Mouse (Mus musculus) bone marrow, adult 2 months (tissue): ENCODE measurements around the gene Meig1. TPM values are rescaled to one million over a fixed set of nuclear protein-coding genes. Genes with fewer than 3 reads are reported as not detected.

ENCODE experiments used
- H3K27ac ChIP-seq: fragments of 200-500 bp; 2 replicates; pipeline ENCODE4 v1.5.1; 2012; ENCODE audit warnings: low read depth, mild to moderate bottlenecking, control low read depth, inconsistent platforms, low read length; ENCODE audit not compliant: control insufficient read depth, poor library complexity, insufficient read depth
- H3K4me1 ChIP-seq: fragments of 200-500 bp; 2 replicates; pipeline ENCODE4 v1.6.1; 2011; ENCODE audit warnings: low read length; ENCODE audit not compliant: control insufficient read depth, insufficient read depth
- H3K4me3 ChIP-seq: fragments of 200-500 bp; replicated peaks from 2 replicates; pipeline ENCODE3; 2011; ENCODE audit warnings: mild to moderate bottlenecking, low read depth, low read length, control low read depth; ENCODE audit not compliant: control insufficient read depth
- CTCF ChIP-seq: fragments of 200-500 bp; IDR thresholded peaks from 2 replicates; pipeline ENCODE4 v1.5.1; 2011; ENCODE audit warnings: low read length, control low read depth; ENCODE audit not compliant: control insufficient read depth, insufficient read depth
- POLR2A ChIP-seq: fragments of 200-500 bp; IDR thresholded peaks from 2 replicates; pipeline ENCODE4 v1.6.1; 2011; ENCODE audit warnings: low read depth, mild to moderate bottlenecking, control low read depth, low read length, borderline replicate concordance; ENCODE audit not compliant: control insufficient read depth
- WGBS: fragments of 180-500 bp; shearing (Covaris S2); methylation state at CpG from one replicate; pipeline ENCODE4 v1.1.7; 2018; 5-methylcytosine and 5-hydroxymethylcytosine counted together
- polyA plus RNA-seq: library from polyadenylated mRNA; stranded (reverse); fragments of >200 nt; gene quantifications from 2 replicates; pipeline ENCODE4 v1.2.4, GENCODE M21; 2011; ENCODE audit warnings: low replicate concordance; ENCODE audit not compliant: missing spikeins, insufficient read depth, insufficient read length

Meig1 gene
- not detected in 2 replicates for polyA plus RNA-seq

- TF ChIP-seq CTCF, result no peak
- no peak for TF ChIP-seq POLR2A
- WGBS, result 75% methylated on average over 3 of the region's 3 CpGs
- Histone ChIP-seq H3K4me3 (no peak within 1 kb of the TSS), H3K4me1 (no peaks in the 10 kb centered on the region; the same call in 1 of the 2 replicates), H3K27ac (peak within 1 kb of the TSS; percentile 49; the same call in 1 of the 2 replicates)
Measured at GRCm38 (mm10) chr2:3422548-3422947, at the start of gene Meig1. Meig1 (minus strand) TSS chr2:3422648.

GRCm38 (mm10) chr2:3456590-3456989 lies 34.1 kb upstream of the Meig1 start:
- Histone ChIP-seq H3K27ac (no peak overlapping the region), H3K4me1 (no peaks in the 10 kb centered on the region), H3K4me3 (no peak overlapping the region)
- TF ChIP-seq POLR2A (no peak), CTCF (no peak)
- WGBS, result 89% methylated on average over 4 of the region's 4 CpGs

- no peaks in the 10 kb centered on the region for H3K4me1 ChIP-seq
- no peak for TF ChIP-seq POLR2A
- TF ChIP-seq CTCF, result no peak
- WGBS, result 90% methylated on average over 3 of the region's 3 CpGs
- no peak overlapping the region for H3K4me3 ChIP-seq
- H3K27ac ChIP-seq, result no peak overlapping the region
Measured at GRCm38 (mm10) chr2:3453096-3453495, 30.6 kb upstream of the Meig1 start.

GRCm38 (mm10) chr2:3449431-3449830 lies 27.0 kb upstream of the Meig1 start:
- H3K27ac ChIP-seq, result no peak overlapping the region
- H3K4me1 ChIP-seq, result no peaks in the 10 kb centered on the region
- 80% methylated on average over 2 of the region's 2 CpGs for WGBS
- TF ChIP-seq CTCF (no peak), POLR2A (no peak)
- no peak overlapping the region for H3K4me3 ChIP-seq

GRCm38 (mm10) chr2:3445984-3446383 lies 23.5 kb upstream of the Meig1 start:
- no peaks in the 10 kb centered on the region for H3K4me1 ChIP-seq
- no peak overlapping the region for H3K27ac ChIP-seq
- TF ChIP-seq POLR2A, result no peak
- no peak for TF ChIP-seq CTCF
- H3K4me3 ChIP-seq, result no peak overlapping the region
- 83% methylated on average over 4 of the region's 4 CpGs for WGBS

- Histone ChIP-seq H3K4me3 (no peak overlapping the region), H3K27ac (no peak overlapping the region), H3K4me1 (no peaks in the 10 kb centered on the region)
- TF ChIP-seq CTCF (no peak), POLR2A (no peak)
- 79% methylated on average over 7 of the region's 7 CpGs for WGBS
Measured at GRCm38 (mm10) chr2:3444206-3444605, 21.8 kb upstream of the Meig1 start.

GRCm38 (mm10) chr2:3437956-3438355 lies 15.5 kb upstream of the Meig1 start:
- Histone ChIP-seq H3K4me1 (no peaks in the 10 kb centered on the region), H3K4me3 (no peak overlapping the region), H3K27ac (no peak overlapping the region)
- no peak for TF ChIP-seq CTCF
- TF ChIP-seq POLR2A, result no peak
- 90% methylated on average over 7 of the region's 7 CpGs for WGBS

- Histone ChIP-seq H3K4me3 (no peak overlapping the region), H3K27ac (no peak overlapping the region), H3K4me1 (no peaks in the 10 kb centered on the region)
- WGBS, result 74% methylated on average over 6 of the region's 6 CpGs
- TF ChIP-seq POLR2A, result no peak
- TF ChIP-seq CTCF, result no peak
Measured at GRCm38 (mm10) chr2:3435369-3436061, 13.1 kb upstream of the Meig1 start.
